In the genomic region with DNA sequence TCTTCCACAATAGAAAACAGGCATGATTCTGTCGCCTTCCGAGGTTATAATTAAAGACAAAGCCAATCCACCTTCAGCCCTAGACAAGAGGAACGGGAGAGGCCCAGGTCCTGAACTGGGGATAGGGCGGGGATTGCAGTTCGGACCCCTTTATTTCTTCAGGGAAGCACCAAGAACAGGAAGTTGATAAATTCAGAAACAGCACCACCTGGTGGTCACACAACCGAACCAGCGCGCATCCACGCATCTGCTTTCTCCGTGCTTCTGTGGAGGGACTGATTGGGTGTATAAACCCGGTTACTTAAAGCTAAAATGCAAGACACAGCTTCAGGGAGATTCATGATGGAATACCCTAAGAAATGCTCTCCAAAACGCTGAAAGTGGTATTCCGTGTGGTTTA, we compare ENCODE assay signal across 8 mouse cellular contexts.
DNase-seq lines count a peak whose midpoint lies in the region; ATAC-seq and TF ChIP-seq lines count a peak whose summit lies in the region.

No protein-coding gene starts in this region.

- peak; percentile 65; the same call in 1 of the 2 replicates for ATAC-seq in embryonic facial prominence, embryonic 11.5 days (replicated peaks; ENCODE audit: insufficient number of reproducible peaks, low FRiP score, low TSS enrichment, low read depth)
- no peak for ATAC-seq in liver, postnatal 0 days

- no peak overlapping the region for H3K9ac ChIP-seq in embryonic facial prominence, embryonic 11.5 days (replicated peaks; ENCODE audit: low read length)
- H3K9ac ChIP-seq in liver, postnatal 0 days (replicated peaks): no peak overlapping the region

- no peaks in the 10 kb centered on the region for H3K9me3 ChIP-seq in embryonic facial prominence, embryonic 11.5 days (replicated peaks; ENCODE audit: control insufficient read depth, low read length)
- H3K9me3 ChIP-seq in heart, embryonic 10.5 days: no peaks in the 10 kb centered on the region
- H3K9me3 ChIP-seq in liver, postnatal 0 days (ENCODE audit: low read length): no peaks in the 10 kb centered on the region

- WGBS in embryonic facial prominence, embryonic 11.5 days: 8% methylated on average over 13 of the region's 13 CpGs
- 9% methylated on average over 13 of the region's 13 CpGs for WGBS in heart, embryonic 10.5 days
- whole genome bisulfite sequencing in liver, postnatal 0 days (ENCODE audit: insufficient replicate concordance): 5% methylated on average over 13 of the region's 13 CpGs

- H3K4me1 ChIP-seq in embryonic facial prominence, embryonic 11.5 days (ENCODE audit: control insufficient read depth, insufficient read depth, low read length): no peaks in the 10 kb centered on the region
- no peaks in the 10 kb centered on the region; the same call in 1 of the 2 replicates for H3K4me1 ChIP-seq in heart, embryonic 10.5 days
- no peaks in the 10 kb centered on the region for H3K4me1 ChIP-seq in liver, postnatal 0 days (ENCODE audit: insufficient read depth)

- H3K4me3 ChIP-seq in embryonic facial prominence, embryonic 11.5 days (ENCODE audit: low read depth, low read length): no peak overlapping the region
- no peak overlapping the region for H3K4me3 ChIP-seq in heart, embryonic 10.5 days
- no peak overlapping the region for H3K4me3 ChIP-seq in liver, postnatal 0 days (ENCODE audit: low read depth, low read length)

- no peak overlapping the region for H3K27ac ChIP-seq in embryonic facial prominence, embryonic 11.5 days (replicated peaks; ENCODE audit: low read depth, low read length)
- H3K27ac ChIP-seq in heart, embryonic 10.5 days: no peak overlapping the region
- no peak overlapping the region for H3K27ac ChIP-seq in liver, postnatal 0 days (ENCODE audit: low read depth)

- H3K36me3 ChIP-seq in embryonic facial prominence, embryonic 11.5 days (replicated peaks; ENCODE audit: control insufficient read depth, insufficient read depth, low read depth, low read length): no peaks in the 10 kb centered on the region
- H3K36me3 ChIP-seq in heart, embryonic 10.5 days: no peaks in the 10 kb centered on the region
- no peaks in the 10 kb centered on the region for H3K36me3 ChIP-seq in liver, postnatal 0 days (replicated peaks; ENCODE audit: insufficient read depth, low read length)

- no peak overlapping the region for H3K4me2 ChIP-seq in embryonic facial prominence, embryonic 11.5 days (ENCODE audit: low read depth, low read length)
- H3K4me2 ChIP-seq in liver, postnatal 0 days (ENCODE audit: low read depth, low read length): no peak overlapping the region

- peak; percentile 70 for TF ChIP-seq CTCF in liver, postnatal 0 days (IDR thresholded peaks at IDR 0.05; ENCODE audit: low read depth)

- no peaks in the 10 kb centered on the region for H3K27me3 ChIP-seq in embryonic facial prominence, embryonic 11.5 days (ENCODE audit: control insufficient read depth, insufficient read depth, low read length)
- peaks cover 7% of the 10 kb centered on the region; the same call in 1 of the 2 replicates for H3K27me3 ChIP-seq in heart, embryonic 10.5 days (ENCODE audit: insufficient read depth, poor library complexity, severe bottlenecking)
- H3K27me3 ChIP-seq in liver, postnatal 0 days (ENCODE audit: insufficient read depth, low read length): no peaks in the 10 kb centered on the region

- TF ChIP-seq EP300 in liver, postnatal 0 days (IDR thresholded peaks at IDR 0.05; ENCODE audit: low read depth): no peak

- peak; percentile 67 for DNase-seq in CD4-positive, CD25-positive, alpha-beta regulatory T cell, adult 2 months (ENCODE audit: low read depth, low spot score)
- peak; percentile 73 for DNase-seq in adrenal gland, postnatal 25 days
- peak; percentile 88 for DNase-seq in embryonic facial prominence, embryonic 11.5 days (ENCODE audit: low spot score)
- DNase-seq in heart, embryonic 10.5 days (ENCODE audit: low spot score): peak; percentile 86
- DNase-seq in kidney, postnatal 4 days: peak; percentile 85 to 86
- peak; percentile 70 for DNase-seq in liver, postnatal 0 days
- peak; percentile 66 for DNase-seq in ovary, postnatal 36 days (ENCODE audit: low spot score)
- DNase-seq in thymus, postnatal 14 days: peak; percentile 68
